Mouse (Mus musculus) embryo, embryonic 11.5 days (tissue): ENCODE data around the gene Olfr1270.
"Not testable (repeated sequence)": the region's sequence is repeated elsewhere in the genome, so short reads cannot be mapped to it uniquely, and the experiment has no call there.

Experiments used
- DNase-seq: peaks from one replicate; pipeline ENCODE4 v3.0.0-alpha.2; 2012; ENCODE audit warnings: low read depth, low spot score

Gene Olfr1270

DNA sequence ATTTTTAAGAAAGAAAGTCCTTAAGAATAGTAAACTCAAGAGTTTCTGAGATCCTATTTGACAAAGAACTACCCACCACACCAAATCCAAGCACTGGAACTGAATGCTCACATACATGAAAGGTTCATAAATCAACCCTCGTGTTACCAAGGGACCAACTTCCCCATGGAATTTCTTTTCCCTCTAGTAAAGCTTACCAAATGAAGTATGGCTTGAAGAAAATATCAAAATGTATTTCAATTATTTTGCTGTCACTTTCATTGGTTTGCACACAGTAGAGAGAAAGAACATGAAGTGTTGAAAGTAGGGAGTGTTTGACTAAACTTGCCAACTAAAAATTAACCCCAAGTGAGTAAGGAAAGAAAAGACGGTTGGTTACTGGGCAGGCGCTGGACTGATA is at the start of gene Olfr1270:
TSS of gene Olfr1270 (minus strand) at position 101 of the 400 bp plus-strand sequence.
- no peak for DNase-seq

DNA sequence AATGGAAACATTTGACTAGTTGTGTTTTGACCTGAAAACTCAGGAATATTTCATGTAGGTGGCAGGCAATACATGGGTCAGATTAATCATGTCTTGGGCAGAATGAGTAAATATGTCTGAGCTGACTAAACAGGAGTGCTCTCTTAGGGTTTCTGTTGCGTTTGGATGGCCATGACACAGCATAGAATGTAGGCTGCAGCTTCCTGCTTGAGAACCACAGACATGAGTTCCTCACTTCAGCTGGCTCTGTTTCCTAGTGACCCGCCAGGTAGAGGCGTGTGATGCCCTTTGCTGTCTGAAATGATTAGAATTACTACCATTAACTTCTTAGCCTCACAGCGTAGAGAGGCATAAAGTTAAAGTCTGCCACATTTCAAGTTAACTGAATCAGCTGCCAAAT is 46.7 kb upstream of the Olfr1270 start:
- DNase-seq: not testable (repeated sequence)

GRCm38 (mm10) chr2:90195285-90195684 is 42.4 kb upstream of the Olfr1270 start:
- DNase-seq: not testable (repeated sequence)

DNA sequence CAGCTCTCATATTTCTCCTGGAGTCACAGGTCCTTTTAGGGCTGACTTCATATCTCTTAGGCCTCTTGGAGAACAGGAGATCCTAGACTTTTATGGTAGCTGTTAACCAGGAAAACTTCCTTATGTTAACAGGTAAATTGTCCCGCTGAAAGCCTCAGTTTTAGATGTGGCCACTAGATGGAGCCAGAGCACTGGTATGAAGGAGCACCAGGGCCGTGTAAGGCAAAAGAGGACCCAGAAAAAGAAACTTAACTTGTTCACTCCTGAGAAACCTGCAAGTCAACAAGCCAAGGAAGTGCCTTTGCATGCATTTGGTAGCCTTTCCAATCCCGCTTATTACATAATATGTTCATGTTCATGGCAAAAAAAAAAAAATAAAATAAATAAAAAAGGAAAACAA is 41.9 kb upstream of the Olfr1270 start:
- DNase-seq: not testable (repeated sequence)

GRCm38 (mm10) chr2:90187082-90187481 is 34.2 kb upstream of the Olfr1270 start:
- DNase-seq: not testable (repeated sequence)

DNA sequence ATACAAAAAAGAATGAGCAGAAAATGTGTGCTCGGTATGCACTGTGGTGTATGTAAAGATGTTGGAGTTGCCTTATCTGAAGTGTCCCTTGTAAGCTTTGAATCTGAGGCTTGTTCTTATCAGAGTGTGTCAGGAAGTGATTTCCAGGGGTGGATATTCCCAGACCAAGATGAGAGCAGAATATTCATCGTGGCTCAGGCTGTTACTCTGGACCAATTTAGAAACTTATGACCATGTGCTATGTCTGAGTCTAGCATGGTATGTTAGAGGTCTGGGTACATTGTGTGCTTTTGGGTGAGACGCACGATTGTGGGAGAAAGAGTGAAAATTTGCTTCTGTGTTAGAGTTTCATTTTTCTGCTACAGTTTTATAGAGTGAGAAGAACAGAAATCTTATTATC is 33.2 kb upstream of the Olfr1270 start:
- not testable (repeated sequence) for DNase-seq

GRCm38 (mm10) chr2:90153916-90154315 is 1.0 kb upstream of the Olfr1270 start:
- no peak for DNase-seq

DNA sequence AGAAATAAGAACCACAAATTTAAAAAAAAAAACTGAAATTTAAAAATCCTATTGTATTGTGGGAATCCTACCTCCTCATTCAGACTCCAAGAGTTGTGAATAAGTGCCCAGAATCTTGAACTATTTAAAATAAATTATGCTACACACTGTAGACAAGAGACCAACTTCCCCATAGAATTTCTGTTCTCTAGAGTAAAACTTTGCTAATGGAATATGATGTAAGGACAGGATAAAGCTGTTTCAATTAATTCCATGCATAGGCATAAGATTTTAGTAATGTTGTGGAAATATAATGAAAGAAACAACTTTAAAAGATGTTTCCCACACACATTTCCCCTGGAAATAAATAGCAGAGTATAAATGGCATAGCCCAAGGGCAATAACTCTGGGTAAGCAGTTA is 10.7 kb downstream of the Olfr1270 start, which contains the start of gene Olfr32:
TSS of gene Olfr32 (minus strand) at position 101 of the 400 bp plus-strand sequence.
- no peak for DNase-seq

DNA sequence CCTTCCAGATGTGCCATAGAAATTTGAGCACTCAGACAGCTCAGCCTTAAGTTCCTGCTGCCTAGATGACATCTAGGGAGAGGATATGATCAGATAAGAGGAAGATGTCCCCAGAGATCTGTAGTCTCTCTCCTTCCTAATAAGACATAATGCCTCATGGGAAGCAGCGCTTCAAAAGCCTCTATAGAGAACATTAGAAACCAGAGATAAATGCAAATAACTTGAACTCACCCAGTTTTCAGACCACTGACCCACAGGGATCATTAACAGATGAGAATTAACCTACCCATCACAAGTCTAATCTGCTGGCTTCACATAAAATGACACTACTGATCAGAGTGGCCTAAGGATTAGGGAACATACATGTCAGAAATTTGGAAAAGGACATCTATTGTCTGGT is 31.6 kb downstream of the Olfr1270 start, which contains the start of gene Olfr1269:
TSS of gene Olfr1269 (minus strand) at position 101 of the 400 bp plus-strand sequence.
- no peak for DNase-seq
